Mouse (Mus musculus) limb, embryonic 10.5 days (tissue): ENCODE measurements around the gene 1600002K03Rik. TPM values are rescaled to one million over a fixed set of nuclear protein-coding genes. Genes with fewer than 3 reads are reported as not detected.
A peak's percentile ranks its signal among the peaks of the same experiment; 100 is the strongest.
"Not testable (repeated sequence)": the region's sequence is repeated elsewhere in the genome, so short reads cannot be mapped to it uniquely, and the experiment has no call there.

Experiments
- DNase-seq: peaks from one replicate; pipeline ENCODE4 v3.0.0-alpha.2; 2017; ENCODE audit warnings: low spot score
- H3K27ac ChIP-seq: fragments of 300-500 bp; sonication (generic); 2 replicates; pipeline ENCODE4 v1.5.1; 2016; ENCODE audit warnings: mild to moderate bottlenecking
- H3K27me3 ChIP-seq: fragments of 300-500 bp; sonication (generic); 2 replicates; pipeline ENCODE4 v1.6.1; 2016; ENCODE audit warnings: low read depth, mild to moderate bottlenecking; ENCODE audit not compliant: poor library complexity, severe bottlenecking
- H3K36me3 ChIP-seq: fragments of 300-500 bp; sonication (generic); 2 replicates; pipeline ENCODE4 v1.6.1; 2016; ENCODE audit warnings: mild to moderate bottlenecking, moderate library complexity
- H3K4me1 ChIP-seq: fragments of 300-500 bp; sonication (generic); 2 replicates; pipeline ENCODE4 v1.6.1; 2016
- H3K4me3 ChIP-seq: fragments of 300-500 bp; sonication (generic); 2 replicates; pipeline ENCODE4 v1.5.1; 2016; ENCODE audit warnings: mild to moderate bottlenecking, moderate library complexity
- H3K9me3 ChIP-seq: fragments of 300-500 bp; sonication (generic); replicated peaks from 2 replicates; pipeline ENCODE4 v1.6.1; 2016; ENCODE audit warnings: mild to moderate bottlenecking
- WGBS: fragments of 180-500 bp; shearing (Covaris S2); methylation state at CpG from one replicate; pipeline ENCODE4 v1.1.7; 2016; 5-methylcytosine and 5-hydroxymethylcytosine counted together
- polyA plus RNA-seq: library from polyadenylated mRNA; unstranded; fragments of >200 nt; fragmentation: Nextera tagmentation; extraction: Ambion mirVana; gene quantifications from 2 replicates; pipeline ENCODE4 v1.2.1, GENCODE M21; 2016

1600002K03Rik gene
- polyA plus RNA-seq, 1 experiment from 2014 or later: 8.7 TPM

DNA sequence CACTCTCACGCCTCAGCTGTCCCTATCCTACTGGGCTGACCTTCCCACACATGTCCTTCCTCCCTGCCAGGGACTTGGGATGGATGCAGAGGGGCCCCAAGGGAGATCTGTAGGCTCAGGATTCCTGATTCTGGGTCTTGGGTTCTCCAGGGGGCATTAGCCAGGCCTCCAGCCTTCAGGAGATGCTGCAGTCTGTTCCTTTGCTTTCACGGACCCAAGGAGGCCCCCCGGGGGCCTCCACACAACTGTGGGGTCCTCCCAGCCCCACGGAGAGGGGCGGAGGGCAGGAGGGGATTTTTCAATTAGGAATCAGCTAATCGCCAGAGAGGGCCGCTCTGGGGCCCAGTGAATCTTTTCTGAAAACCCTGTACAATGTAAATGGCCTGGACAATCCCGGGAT, 21.7 kb downstream of the 1600002K03Rik start:
- H3K4me3 ChIP-seq: no peak overlapping the region
- H3K9me3 ChIP-seq: no peaks in the 10 kb centered on the region
- WGBS: 65% methylated on average over 8 of the region's 8 CpGs
- H3K27me3 ChIP-seq: peaks cover 49% of the 10 kb centered on the region
- 0 out of 2 replicates have a peak overlapping the region, but pooled peaks have one; percentile 11 for H3K27ac ChIP-seq
- H3K36me3 ChIP-seq: 0 out of 2 replicates have a peak, but pooled peaks cover under 1% of the 10 kb centered on the region
- DNase-seq: no peak
- peaks cover 32% of the 10 kb centered on the region for H3K4me1 ChIP-seq

- DNase-seq: no peak
- H3K27me3 ChIP-seq: peaks cover 31% of the 10 kb centered on the region
- H3K4me3 ChIP-seq: no peak overlapping the region
- peaks cover 23% of the 10 kb centered on the region for H3K4me1 ChIP-seq
- H3K9me3 ChIP-seq: no peaks in the 10 kb centered on the region
- 91% methylated on average over 1 of the region's 1 CpGs for WGBS
- H3K36me3 ChIP-seq: no peaks in the 10 kb centered on the region
- no peak overlapping the region for H3K27ac ChIP-seq
Measured at GRCm38 (mm10) chr10:80196167-80196566, 23.4 kb downstream of the 1600002K03Rik start.

DNA sequence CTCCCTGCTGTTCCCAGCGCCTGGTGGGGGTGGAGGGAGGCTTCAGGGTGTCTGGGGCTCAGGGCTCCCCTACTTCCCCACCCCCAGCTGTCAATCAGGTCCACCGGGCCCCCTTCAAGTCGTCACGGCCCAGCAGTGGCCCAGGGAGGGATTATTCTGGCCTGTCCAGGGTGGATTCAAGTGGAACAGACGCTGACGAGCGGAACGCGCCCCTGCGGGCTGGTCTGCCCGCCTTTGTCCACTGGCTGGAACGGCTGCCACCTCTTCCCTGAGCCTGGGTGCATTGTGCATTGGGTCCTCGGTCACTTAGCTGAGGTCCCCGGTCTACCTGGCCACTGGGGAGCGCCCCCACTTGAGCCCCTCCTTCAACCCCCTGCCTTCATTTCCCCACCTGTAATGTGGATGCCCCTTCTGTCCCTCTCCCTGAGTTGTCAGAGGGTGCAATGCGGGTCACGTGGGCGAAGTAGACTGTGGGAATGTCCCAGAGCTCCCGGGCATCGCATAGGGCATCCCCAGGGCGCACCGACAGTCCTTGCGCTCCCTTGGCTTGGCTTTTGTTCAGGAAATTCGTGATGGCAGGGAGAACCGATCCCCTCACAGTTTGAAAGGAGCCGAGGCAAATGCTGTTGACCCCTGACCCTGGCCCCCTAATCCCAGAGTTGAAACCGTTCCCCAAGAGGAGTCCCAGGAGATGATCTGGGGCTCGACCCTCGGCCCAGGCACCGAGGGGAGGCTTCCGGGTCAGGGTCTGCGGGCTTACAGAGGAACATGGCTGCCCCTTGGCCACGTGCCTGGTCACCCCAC, 24.2 kb downstream of the 1600002K03Rik start:
- Histone ChIP-seq H3K27me3 (peaks cover 23% of the 10 kb centered on the region), H3K9me3 (no peaks in the 10 kb centered on the region), H3K4me1 (peaks cover 22% of the 10 kb centered on the region), H3K4me3 (no peak overlapping the region), H3K36me3 (no peaks in the 10 kb centered on the region), H3K27ac (peak overlapping the region; percentile 38; the same call in 1 of the 2 replicates)
- 78% methylated on average over 33 of the region's 33 CpGs for WGBS
- no peak for DNase-seq

GRCm38 (mm10) chr10:80199440-80200008, 26.8 kb downstream of the 1600002K03Rik start:
- Histone ChIP-seq H3K4me1 (peaks cover 17% of the 10 kb centered on the region), H3K4me3 (peak overlapping the region; percentile 7; the same call in 1 of the 2 replicates), H3K27ac (peak overlapping the region; percentile 4; the same call in 1 of the 2 replicates), H3K9me3 (no peaks in the 10 kb centered on the region), H3K36me3 (no peaks in the 10 kb centered on the region), H3K27me3 (0 out of 2 replicates have a peak, but pooled peaks cover 1% of the 10 kb centered on the region)
- 55% methylated on average over 3 of the region's 3 CpGs for WGBS
- peak; percentile 83 for DNase-seq

GRCm38 (mm10) chr10:80200485-80200884, 27.7 kb downstream of the 1600002K03Rik start:
- H3K4me1 ChIP-seq: peaks cover 22% of the 10 kb centered on the region
- no peak for DNase-seq
- no peaks in the 10 kb centered on the region for H3K9me3 ChIP-seq
- no peaks in the 10 kb centered on the region for H3K36me3 ChIP-seq
- H3K4me3 ChIP-seq: no peak overlapping the region
- H3K27me3 ChIP-seq: no peaks in the 10 kb centered on the region
- H3K27ac ChIP-seq: no peak overlapping the region
- 78% methylated on average over 6 of the region's 6 CpGs for WGBS

GRCm38 (mm10) chr10:80204055-80204454, 31.3 kb downstream of the 1600002K03Rik start:
- Histone ChIP-seq H3K4me3 (no peak overlapping the region), H3K4me1 (peaks cover 28% of the 10 kb centered on the region), H3K27ac (peak overlapping the region; percentile 50; the same call in 1 of the 2 replicates)

DNA sequence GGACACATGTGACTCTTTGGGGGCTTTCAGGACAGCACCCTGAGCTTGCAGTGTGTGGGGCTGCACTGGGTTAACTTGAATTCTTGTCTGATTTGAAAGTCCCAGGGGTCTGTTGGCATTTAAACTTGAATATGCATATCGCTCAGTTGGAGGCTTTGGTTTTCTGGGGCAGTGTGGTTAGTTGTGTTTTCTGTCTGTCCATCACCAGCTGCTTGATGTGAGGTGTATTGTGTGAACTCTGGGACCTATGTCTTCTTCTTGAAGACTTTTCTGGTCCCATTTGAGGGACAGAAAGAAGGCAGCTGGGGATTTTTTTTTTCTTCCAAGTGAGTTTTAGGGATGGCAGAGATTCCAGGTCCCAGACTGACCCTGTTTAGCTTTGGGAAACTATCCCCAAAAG, 34.5 kb downstream of the 1600002K03Rik start:
- H3K27ac ChIP-seq: no peak overlapping the region
- peaks cover 21% of the 10 kb centered on the region for H3K4me1 ChIP-seq
- DNase-seq: no peak
- WGBS: 71% methylated on average over 1 of the region's 1 CpGs
- no peaks in the 10 kb centered on the region for H3K9me3 ChIP-seq
- H3K4me3 ChIP-seq: no peak overlapping the region
- H3K36me3 ChIP-seq: no peaks in the 10 kb centered on the region
- peaks cover 29% of the 10 kb centered on the region for H3K27me3 ChIP-seq

More at GRCm38 (mm10) chr10:80204055-80204454, 31.3 kb downstream of the 1600002K03Rik start:
- H3K36me3 ChIP-seq: no peaks in the 10 kb centered on the region
- H3K27me3 ChIP-seq: peaks cover 17% of the 10 kb centered on the region
- H3K9me3 ChIP-seq: no peaks in the 10 kb centered on the region
- DNase-seq: no peak
- 56% methylated on average over 7 of the region's 7 CpGs for WGBS

GRCm38 (mm10) chr10:80207676-80208075, 34.9 kb downstream of the 1600002K03Rik start:
- H3K27me3 ChIP-seq: peaks cover 29% of the 10 kb centered on the region
- DNase-seq: no peak
- WGBS: 66% methylated on average over 10 of the region's 10 CpGs
- H3K27ac ChIP-seq: no peak overlapping the region
- no peaks in the 10 kb centered on the region for H3K36me3 ChIP-seq
- no peak overlapping the region for H3K4me3 ChIP-seq
- peaks cover 21% of the 10 kb centered on the region for H3K4me1 ChIP-seq
- H3K9me3 ChIP-seq: no peaks in the 10 kb centered on the region

DNA sequence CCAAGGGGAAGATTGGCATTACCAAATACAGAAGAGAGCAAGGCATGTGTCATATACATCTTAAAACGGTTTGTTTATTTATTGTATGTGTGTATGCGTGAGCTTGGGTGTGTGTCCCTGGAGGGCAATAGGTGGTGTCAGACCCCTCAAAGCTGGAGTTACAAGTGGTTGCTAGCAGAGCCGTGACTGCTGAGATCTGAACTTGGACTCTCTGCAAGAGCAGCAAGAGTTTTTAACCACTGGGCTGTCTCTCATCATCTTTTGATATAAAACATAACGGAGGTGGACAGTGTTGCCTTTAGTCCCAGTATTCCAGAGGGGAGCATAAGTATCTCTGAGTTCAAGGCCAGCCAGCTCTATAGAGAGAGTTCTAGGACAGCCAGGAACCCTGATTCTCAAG, 35.5 kb downstream of the 1600002K03Rik start:
- H3K4me1 ChIP-seq: peaks cover 21% of the 10 kb centered on the region
- H3K27ac ChIP-seq: no peak overlapping the region
- H3K27me3 ChIP-seq: peaks cover 29% of the 10 kb centered on the region
- no peak overlapping the region for H3K4me3 ChIP-seq
- 84% methylated on average over 4 of the region's 4 CpGs for WGBS
- DNase-seq: no peak
- no peaks in the 10 kb centered on the region for H3K36me3 ChIP-seq
- no peaks in the 10 kb centered on the region for H3K9me3 ChIP-seq

- no peak overlapping the region for H3K27ac ChIP-seq
- H3K4me1 ChIP-seq: peaks cover 18% of the 10 kb centered on the region
- DNase-seq: no peak
- H3K9me3 ChIP-seq: no peaks in the 10 kb centered on the region
- H3K4me3 ChIP-seq: peak overlapping the region; percentile 14; the same call in 1 of the 2 replicates
- H3K27me3 ChIP-seq: peaks cover 29% of the 10 kb centered on the region
- 10% methylated on average over 24 of the region's 24 CpGs for WGBS
- H3K36me3 ChIP-seq: no peaks in the 10 kb centered on the region
Measured at GRCm38 (mm10) chr10:80208841-80209371, 36.2 kb downstream of the 1600002K03Rik start.

- H3K9me3 ChIP-seq, H3K36me3 ChIP-seq, DNase-seq, H3K27ac ChIP-seq, H3K4me3 ChIP-seq: not testable (repeated sequence)
- Histone ChIP-seq H3K27me3 (peaks cover 40% of the 10 kb centered on the region), H3K4me1 (peaks cover 14% of the 10 kb centered on the region)
- WGBS: 73% methylated on average over 7 of the region's 7 CpGs
Measured at GRCm38 (mm10) chr10:80211547-80212103, 38.9 kb downstream of the 1600002K03Rik start.

- Histone ChIP-seq H3K27me3 (peaks cover 11% of the 10 kb centered on the region; the same call in 1 of the 2 replicates), H3K4me1 (peaks cover 10% of the 10 kb centered on the region), H3K4me3 (no peak overlapping the region), H3K27ac (no peak overlapping the region; the same call in 1 of the 2 replicates), H3K36me3 (no peaks in the 10 kb centered on the region), H3K9me3 (no peaks in the 10 kb centered on the region)
- 24% methylated on average over 16 of the region's 16 CpGs for WGBS
- DNase-seq: no peak
Measured at GRCm38 (mm10) chr10:80215048-80215772, 42.5 kb downstream of the 1600002K03Rik start.
